Mouse (Mus musculus): ENCODE results near the gene Sh3rf1.

Sh3rf1 gene

GRCm38 (mm10) chr8:61286795-61287385 lies 63.2 kb downstream of the Sh3rf1 start:
- DNase-seq (ENCODE audit: low read depth) = peak; percentile 14

- no peak for DNase-seq (ENCODE audit: low read depth)
Observed at GRCm38 (mm10) chr8:61288006-61288566, 64.4 kb downstream of the Sh3rf1 start.

GRCm38 (mm10) chr8:61288676-61289075 lies 65.0 kb downstream of the Sh3rf1 start:
- DNase-seq (ENCODE audit: low read depth) = peak; percentile 25

- no peak for DNase-seq (ENCODE audit: low read depth)
Observed at GRCm38 (mm10) chr8:61295040-61295439, 71.4 kb downstream of the Sh3rf1 start.

DNA sequence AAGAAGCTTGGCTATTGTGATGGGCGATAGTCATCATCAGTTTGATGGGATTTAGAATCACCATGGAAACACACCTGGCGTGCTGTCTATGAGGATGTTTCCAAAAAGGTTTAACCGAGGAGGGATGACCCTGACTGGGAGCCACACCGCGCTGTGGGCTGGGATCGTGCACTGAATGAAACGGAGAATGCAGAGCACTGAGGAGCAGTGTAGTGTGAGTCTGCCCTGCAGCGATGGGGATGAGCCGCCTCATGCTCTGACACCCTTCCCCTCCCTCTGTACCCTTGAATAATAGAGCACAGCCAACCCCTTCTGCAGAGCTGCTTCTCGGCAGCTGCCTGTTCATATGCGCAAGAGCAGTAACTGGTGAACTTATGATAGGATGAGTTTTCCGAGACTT lies 71.8 kb downstream of the Sh3rf1 start:
- DNase-seq (ENCODE audit: low read depth) = no peak

DNA sequence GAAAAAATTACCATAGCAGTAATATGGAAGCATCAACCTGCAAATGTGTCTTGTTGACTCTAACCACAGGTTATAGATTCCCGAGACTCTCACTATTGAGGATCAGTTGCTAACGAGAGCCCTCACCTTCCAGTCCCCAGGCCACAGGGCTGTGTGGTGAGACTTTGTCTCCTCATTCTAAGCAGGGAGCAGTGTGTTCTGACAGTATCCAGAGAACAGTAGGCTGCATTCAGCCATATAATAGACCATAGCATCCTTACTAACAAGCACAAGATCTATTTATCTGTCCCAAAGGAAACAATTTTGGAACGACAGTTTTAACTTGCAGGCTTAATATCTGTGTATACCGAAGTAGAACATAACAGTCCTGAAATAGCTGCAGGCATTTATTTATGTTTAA lies 75.2 kb downstream of the Sh3rf1 start:
- DNase-seq (ENCODE audit: low read depth) = no peak

DNA sequence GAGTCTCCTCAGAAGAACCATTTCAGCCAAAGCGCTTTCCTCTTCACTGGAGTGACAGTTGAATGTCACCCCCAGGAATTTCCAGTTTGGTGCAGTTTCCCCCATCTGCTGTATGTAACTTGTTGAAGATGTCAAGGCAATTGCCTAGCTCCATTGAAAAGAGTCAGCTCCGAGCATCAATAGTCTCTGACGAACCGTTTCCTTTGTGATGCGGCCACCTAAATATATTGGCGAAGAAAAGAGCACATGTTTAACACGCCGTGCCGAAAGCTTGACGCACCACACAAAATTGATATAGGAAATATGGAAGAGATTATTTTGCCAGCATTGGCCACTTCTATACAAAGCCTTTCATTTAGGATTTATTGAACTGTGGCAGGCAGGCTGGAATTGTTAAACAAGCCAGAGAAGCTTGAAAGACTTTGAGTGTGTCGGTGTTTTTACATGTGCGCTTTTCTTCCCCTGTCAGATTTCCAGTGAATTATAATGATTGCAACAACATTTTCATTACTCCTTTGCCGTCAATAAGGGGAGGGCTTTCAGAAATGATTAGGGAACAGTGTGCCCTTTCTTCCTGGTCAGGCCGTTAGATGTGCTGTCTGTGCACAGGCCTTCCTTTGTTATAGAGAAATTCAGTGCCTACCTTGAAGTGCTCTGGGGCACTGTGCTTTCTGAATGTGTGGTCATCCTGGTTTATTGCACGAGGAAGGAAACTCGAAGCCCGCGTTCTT lies 77.8 kb downstream of the Sh3rf1 start:
- DNase-seq (ENCODE audit: low read depth) = no peak

- no peak for DNase-seq (ENCODE audit: low read depth)
Observed at GRCm38 (mm10) chr8:61302029-61302368, 78.3 kb downstream of the Sh3rf1 start.

- no peak for DNase-seq (ENCODE audit: low read depth)
Observed at GRCm38 (mm10) chr8:61305451-61306070, 81.9 kb downstream of the Sh3rf1 start.

DNA sequence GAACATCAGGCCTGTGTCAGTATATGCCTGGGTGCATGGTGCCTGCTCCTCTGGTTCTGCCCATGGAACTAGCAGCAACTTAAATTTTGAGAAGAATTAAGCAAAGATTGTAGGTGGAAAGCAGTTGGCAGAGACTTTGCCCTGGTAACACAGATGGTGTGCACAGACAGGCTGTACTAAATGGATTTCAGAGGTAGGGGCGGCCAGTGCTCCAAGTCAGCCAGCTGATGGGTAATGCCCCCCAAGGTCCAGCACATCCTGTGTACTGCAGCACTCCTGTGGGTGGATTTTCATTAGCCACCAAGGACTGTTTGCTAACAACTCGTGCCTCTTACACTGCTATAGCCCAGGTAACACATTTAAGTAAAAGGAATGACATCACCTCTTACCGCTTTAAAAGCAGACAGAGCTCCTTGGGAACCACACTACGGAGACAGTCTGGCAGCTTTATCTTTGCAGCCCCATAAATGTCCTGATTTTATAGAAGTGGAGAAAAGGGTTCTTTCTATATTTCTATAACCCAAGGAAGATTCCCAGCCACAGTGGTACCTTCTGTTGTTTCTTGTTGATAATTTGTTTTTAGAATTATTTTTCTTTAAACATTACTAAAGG lies 82.9 kb downstream of the Sh3rf1 start:
- DNase-seq (ENCODE audit: low read depth) = no peak

DNA sequence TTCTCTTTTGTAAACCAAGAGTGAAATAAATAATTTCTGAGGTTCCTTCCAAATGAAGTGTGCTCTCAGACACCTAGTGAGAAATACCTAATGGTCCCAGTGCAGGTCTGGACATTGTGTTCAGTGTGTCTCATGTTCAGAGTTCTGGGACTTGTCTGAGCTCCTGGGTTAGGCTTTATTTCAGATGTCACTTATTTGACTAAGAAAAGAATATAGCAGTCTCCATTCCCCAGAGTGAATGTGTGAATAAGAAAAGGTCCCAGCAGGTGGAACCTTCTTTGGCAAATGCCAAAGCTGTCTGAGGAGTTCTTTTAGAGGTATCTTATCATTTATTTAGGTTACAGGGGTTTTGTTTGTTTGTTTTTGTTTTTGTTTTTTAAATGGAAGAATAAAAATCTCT lies 85.2 kb downstream of the Sh3rf1 start:
- DNase-seq (ENCODE audit: low read depth) = no peak

GRCm38 (mm10) chr8:61309530-61310402 lies 86.1 kb downstream of the Sh3rf1 start:
- DNase-seq (ENCODE audit: low read depth) = peak; percentile 42

DNA sequence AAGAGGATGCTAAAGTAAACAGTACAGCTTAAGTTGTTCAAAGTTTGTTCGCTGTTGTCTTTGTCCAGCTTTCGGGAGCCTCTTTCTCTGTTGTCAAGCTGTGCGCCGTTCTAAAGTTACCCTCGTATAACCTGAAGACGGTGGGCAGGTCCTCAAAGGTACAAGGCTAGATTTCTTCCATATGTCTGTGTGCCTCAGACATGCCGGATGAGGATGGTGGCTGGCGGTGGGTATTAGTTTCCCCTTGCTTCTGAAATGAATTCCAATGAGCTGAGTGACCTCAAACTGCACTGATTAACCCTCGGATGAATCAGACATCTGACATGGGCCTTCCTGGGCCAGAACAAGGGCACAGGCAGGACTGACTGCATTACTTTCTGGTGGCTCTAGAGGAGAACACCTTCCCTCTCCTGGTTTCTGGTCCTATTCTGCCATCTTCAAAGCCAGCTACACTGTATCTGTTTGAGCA lies 86.8 kb downstream of the Sh3rf1 start:
- DNase-seq (ENCODE audit: low read depth) = peak; percentile 52

- peak; percentile 60 for DNase-seq (ENCODE audit: low read depth)
Observed at GRCm38 (mm10) chr8:61313016-61313415, 89.3 kb downstream of the Sh3rf1 start.

DNA sequence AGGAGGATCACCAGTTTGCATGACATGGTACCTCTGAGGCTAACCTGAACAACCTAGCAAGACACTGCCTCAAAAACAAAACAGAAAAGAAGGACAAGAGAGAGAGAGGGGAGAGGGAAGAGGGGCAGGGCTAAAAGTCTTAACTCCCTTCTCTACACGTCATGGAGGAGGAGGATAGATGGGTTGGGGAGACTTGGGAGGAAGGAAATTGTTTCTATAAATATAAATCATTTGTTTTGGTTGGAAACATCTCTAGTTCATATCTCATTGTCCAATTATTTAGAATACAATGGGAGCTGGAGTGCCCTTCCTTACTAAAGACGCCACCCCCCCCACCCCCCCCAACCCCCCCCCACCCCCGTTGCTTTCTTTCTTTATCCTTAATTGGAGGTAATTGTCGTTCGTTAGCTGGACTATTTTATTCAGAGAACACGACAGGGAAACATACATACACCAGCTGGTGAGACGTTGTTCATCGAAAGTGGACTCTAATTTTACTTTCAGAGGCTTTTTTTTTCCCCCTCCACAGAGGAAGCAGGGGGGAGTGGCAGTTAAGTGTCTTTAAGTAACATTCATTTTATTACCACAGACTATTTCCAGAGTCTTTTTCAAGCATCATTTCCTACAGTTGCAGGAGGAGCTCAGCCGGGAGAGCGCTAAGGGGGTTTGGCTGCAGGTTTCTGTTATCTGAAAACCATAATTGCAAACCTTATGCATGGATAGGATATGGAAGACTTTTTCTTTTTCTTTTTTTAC lies 92.5 kb downstream of the Sh3rf1 start:
- DNase-seq (ENCODE audit: low read depth) = no peak

DNA sequence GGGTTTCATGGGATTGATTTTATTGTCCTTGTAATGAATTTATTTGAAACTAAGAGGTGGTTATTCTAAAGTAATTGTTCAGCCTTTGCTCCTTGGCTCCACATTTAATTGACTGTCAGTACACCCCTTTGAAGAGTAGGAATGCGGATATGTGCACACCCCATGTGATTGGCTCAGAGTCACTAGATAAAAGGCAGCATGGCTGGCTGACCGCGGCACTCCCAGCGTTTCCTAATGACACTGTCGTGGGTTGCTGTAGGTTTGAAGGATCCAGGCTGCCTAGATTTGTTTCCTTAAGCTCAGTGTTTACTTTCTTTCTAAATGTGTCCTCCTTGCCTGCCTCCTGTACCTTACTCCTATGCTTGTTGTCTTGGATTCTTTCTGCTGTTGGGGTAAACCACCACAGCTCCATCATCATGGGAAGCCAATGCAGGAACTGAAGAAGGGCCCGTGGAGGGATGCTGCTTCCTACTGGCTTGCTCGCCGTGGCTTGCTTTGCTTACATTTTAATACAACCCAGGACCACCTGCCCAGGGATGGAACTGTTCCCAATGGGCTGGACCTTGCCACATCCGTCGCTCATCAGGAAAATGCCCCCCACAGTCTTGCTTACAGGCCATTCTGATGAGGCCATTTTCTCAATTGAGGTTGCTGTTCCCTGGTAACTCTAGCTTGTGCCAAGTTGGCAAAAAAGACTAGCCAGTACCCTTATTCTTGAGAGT lies 93.3 kb downstream of the Sh3rf1 start:
- DNase-seq (ENCODE audit: low read depth) = no peak

DNA sequence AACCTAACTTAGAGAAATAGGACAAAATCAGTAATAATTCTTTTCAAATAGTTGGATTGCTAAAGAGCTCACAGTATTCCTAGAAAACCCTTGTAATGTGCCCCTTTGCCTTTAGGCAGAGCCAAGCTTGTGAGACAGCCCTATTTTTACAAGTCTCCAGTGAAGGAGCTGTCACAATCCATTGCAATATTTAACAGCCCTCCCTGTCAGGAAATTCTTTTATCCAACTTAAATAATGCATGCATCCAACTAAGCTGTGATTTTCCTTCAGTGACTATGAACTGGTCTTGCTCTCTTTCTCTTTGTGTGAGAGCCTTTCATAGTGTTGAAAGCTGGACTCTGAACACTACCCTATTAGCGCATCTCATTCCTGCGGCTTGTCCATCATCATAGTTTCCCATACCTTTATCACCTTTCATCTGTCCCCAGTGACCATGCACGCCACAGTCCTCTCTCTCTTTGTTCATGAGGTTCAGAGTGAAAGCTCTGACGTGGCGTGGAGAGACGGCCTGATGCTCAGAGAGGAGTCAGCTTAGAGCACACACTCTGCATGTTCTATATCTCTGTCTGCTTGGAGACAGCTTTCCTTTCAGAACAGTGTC lies 94.0 kb downstream of the Sh3rf1 start:
- DNase-seq (ENCODE audit: low read depth) = no peak

- no peak for DNase-seq (ENCODE audit: low read depth)
Observed at GRCm38 (mm10) chr8:61321216-61321615, 97.5 kb downstream of the Sh3rf1 start.

GRCm38 (mm10) chr8:61321780-61322179 lies 98.1 kb downstream of the Sh3rf1 start:
- no peak for DNase-seq (ENCODE audit: low read depth)

- DNase-seq (ENCODE audit: low read depth) = no peak
Observed at GRCm38 (mm10) chr8:61322462-61322861, 98.8 kb downstream of the Sh3rf1 start.
